Mouse (Mus musculus) heart, postnatal 0 days (tissue): ENCODE data around the gene Fermt2. TPM values are rescaled to one million over a fixed set of nuclear protein-coding genes. Genes with fewer than 3 reads are reported as not detected.
A peak's percentile ranks its signal among the peaks of the same experiment; 100 is the strongest.

Experiments
- ATAC-seq: fragments of 200-750 bp; cut with Nextera tagmentation; 2 replicates; pipeline ENCODE4 v1.8.0; 2017; ENCODE audit warnings: low read depth, moderate number of reproducible peaks, moderate library complexity; ENCODE audit not compliant: insufficient read depth
- DNase-seq: peaks from one replicate; pipeline ENCODE4 v3.0.0-alpha.2; 2016; ENCODE audit warnings: low spot score
- H3K27ac ChIP-seq: fragments of 300-500 bp; sonication (generic); 2 replicates; pipeline ENCODE4 v1.5.1; 2014; ENCODE audit warnings: low read depth, mild to moderate bottlenecking
- H3K27me3 ChIP-seq: fragments of 300-500 bp; sonication (generic); 2 replicates; pipeline ENCODE4 v1.6.1; 2014; ENCODE audit warnings: low read length, mixed read lengths; ENCODE audit not compliant: control insufficient read depth, insufficient read depth
- H3K36me3 ChIP-seq: fragments of 300-500 bp; sonication (generic); replicated peaks from 2 replicates; pipeline ENCODE4 v1.6.1; 2014; ENCODE audit warnings: low read length, mixed read lengths; ENCODE audit not compliant: control insufficient read depth, insufficient read depth
- H3K4me1 ChIP-seq: fragments of 300-500 bp; sonication (generic); 2 replicates; pipeline ENCODE4 v1.6.1; 2014; ENCODE audit warnings: antibody characterized with exemption; ENCODE audit not compliant: control insufficient read depth, insufficient read depth
- H3K4me2 ChIP-seq: fragments of 300-500 bp; sonication (generic); 2 replicates; pipeline ENCODE4 v1.6.1; 2014; ENCODE audit warnings: low read depth, mild to moderate bottlenecking, low read length, moderate library complexity
- H3K4me3 ChIP-seq: fragments of 300-500 bp; sonication (generic); 2 replicates; pipeline ENCODE4 v1.5.1; 2014; ENCODE audit warnings: low read depth, low read length
- H3K9ac ChIP-seq: fragments of 300-500 bp; sonication (generic); replicated peaks from 2 replicates; pipeline ENCODE4 v1.6.1; 2014; ENCODE audit warnings: low read depth, low read length, mixed read lengths
- H3K9me3 ChIP-seq: fragments of 300-500 bp; sonication (generic); replicated peaks from 2 replicates; pipeline ENCODE4 v1.6.1; 2016; ENCODE audit warnings: low read length; ENCODE audit not compliant: control insufficient read depth
- CTCF ChIP-seq: IDR thresholded peaks from 2 replicates; pipeline ENCODE4 v1.5.1; 2016; ENCODE audit warnings: antibody characterized with exemption, control low read depth, low read depth
- EP300 ChIP-seq: IDR thresholded peaks from 2 replicates; pipeline ENCODE4 v1.6.1; 2016; ENCODE audit warnings: antibody characterized with exemption, low read depth
- WGBS: fragments of 180-500 bp; shearing (Covaris S2); extraction: QIAGEN DNeasy Blood & Tissue Kit; methylation state at CpG from one replicate; pipeline ENCODE4 v1.1.7; 2014; 5-methylcytosine and 5-hydroxymethylcytosine counted together
- polyA plus RNA-seq: library from polyadenylated mRNA; unstranded; fragments of >200 nt; fragmentation: Nextera tagmentation; extraction: Ambion mirVana; gene quantifications from 2 replicates; pipeline ENCODE4 v1.2.1, GENCODE M21; 2015
- total RNA-seq: library from RNA; depleted of rRNA; stranded (reverse); fragments of >200 nt; gene quantifications from 2 replicates; pipeline ENCODE4 v1.2.3, GENCODE M21; 2014; ENCODE audit warnings: low replicate concordance

Fermt2 gene
- total and polyA plus RNA-seq, 2 experiments from 2014 or later, result 119 to 221 TPM

GRCm38 (mm10) chr14:45438250-45438930, 91.5 kb downstream of the Fermt2 start:
- Histone ChIP-seq H3K27ac (no peak overlapping the region), H3K36me3 (no peaks in the 10 kb centered on the region), H3K4me1 (no peaks in the 10 kb centered on the region), H3K9me3 (no peaks in the 10 kb centered on the region), H3K4me3 (no peak overlapping the region), H3K9ac (no peak overlapping the region), H3K4me2 (no peak overlapping the region), H3K27me3 (no peaks in the 10 kb centered on the region)
- ATAC-seq (no peak), DNase-seq (no peak)
- 74% methylated on average over 19 of the region's 19 CpGs for WGBS
- TF ChIP-seq CTCF, result no peak
- no peak for TF ChIP-seq EP300

- H3K4me3 ChIP-seq, result no peak overlapping the region
- H3K9me3 ChIP-seq, result peaks cover 9% of the 10 kb centered on the region; the same call in 1 of the 2 replicates
- H3K27me3 ChIP-seq, result no peaks in the 10 kb centered on the region
- DNase-seq (no peak), ATAC-seq (no peak)
- H3K36me3 ChIP-seq, result no peaks in the 10 kb centered on the region
- no peaks in the 10 kb centered on the region for H3K4me1 ChIP-seq
- H3K27ac ChIP-seq, result no peak overlapping the region
- no peak overlapping the region for H3K4me2 ChIP-seq
- peak; percentile 44 for TF ChIP-seq CTCF
- no peak for TF ChIP-seq EP300
- H3K9ac ChIP-seq, result no peak overlapping the region
- WGBS, result 68% methylated on average over 6 of the region's 6 CpGs
Observed at GRCm38 (mm10) chr14:45434220-45434619, 95.7 kb downstream of the Fermt2 start.

- H3K27me3 ChIP-seq, result no peaks in the 10 kb centered on the region
- H3K4me3 ChIP-seq, result no peak overlapping the region
- no peak overlapping the region for H3K27ac ChIP-seq
- peaks cover 12% of the 10 kb centered on the region; the same call in 1 of the 2 replicates for H3K9me3 ChIP-seq
- peak; percentile 40 for TF ChIP-seq CTCF
- TF ChIP-seq EP300, result no peak
- DNase-seq (no peak), ATAC-seq (no peak)
- H3K9ac ChIP-seq, result no peak overlapping the region
- H3K4me1 ChIP-seq, result no peaks in the 10 kb centered on the region
- no peaks in the 10 kb centered on the region for H3K36me3 ChIP-seq
- WGBS, result 68% methylated on average over 4 of the region's 4 CpGs
- no peak overlapping the region for H3K4me2 ChIP-seq
Observed at GRCm38 (mm10) chr14:45432003-45432402, 97.9 kb downstream of the Fermt2 start.

GRCm38 (mm10) chr14:45430066-45430842, 99.7 kb downstream of the Fermt2 start:
- whole genome bisulfite sequencing, result 91% methylated on average over 13 of the region's 13 CpGs
- Histone ChIP-seq H3K9me3 (peaks cover 19% of the 10 kb centered on the region; the same call in 1 of the 2 replicates), H3K27ac (no peak overlapping the region), H3K4me1 (no peaks in the 10 kb centered on the region), H3K4me2 (no peak overlapping the region), H3K36me3 (no peaks in the 10 kb centered on the region), H3K27me3 (no peaks in the 10 kb centered on the region), H3K4me3 (no peak overlapping the region), H3K9ac (no peak overlapping the region)
- ATAC-seq, result no peak
- TF ChIP-seq CTCF (no peak), EP300 (no peak)
- no peak for DNase-seq

GRCm38 (mm10) chr14:45423220-45423619, 106.7 kb downstream of the Fermt2 start:
- peak; percentile 39; the same call in 1 of the 2 replicates for ATAC-seq
- DNase-seq, result peak; percentile 72
- H3K4me3 ChIP-seq, result no peak overlapping the region
- WGBS, result 5% methylated on average over 5 of the region's 5 CpGs
- no peak overlapping the region for H3K9ac ChIP-seq
- no peak overlapping the region for H3K27ac ChIP-seq
- peaks cover 9% of the 10 kb centered on the region; the same call in 1 of the 2 replicates for H3K9me3 ChIP-seq
- TF ChIP-seq CTCF (peak; percentile 76), EP300 (no peak)
- H3K27me3 ChIP-seq, result no peaks in the 10 kb centered on the region
- no peak overlapping the region for H3K4me2 ChIP-seq
- no peaks in the 10 kb centered on the region for H3K4me1 ChIP-seq
- no peaks in the 10 kb centered on the region for H3K36me3 ChIP-seq
